Mouse (Mus musculus) G1E-ER4 (cell line): ENCODE results near the gene Olfr16. TPM values are rescaled to one million over a fixed set of nuclear protein-coding genes. Genes with fewer than 3 reads are reported as not detected.

Experiments used
- GATA1 ChIP-seq: IDR thresholded peaks from one replicate; pipeline ENCODE4 v1.8.0; 2012; ENCODE audit warnings: low read length, inconsistent platforms
- polyA plus RNA-seq: library from polyadenylated mRNA; stranded (reverse); fragments of >175 nt; gene quantifications from 2 replicates; pipeline ENCODE4 v1.2.3, GENCODE M21; 2012

Gene Olfr16
- polyA plus RNA-seq, result not detected in 2 replicates

GRCm38 (mm10) chr1:172950160-172950559, at the start of gene Olfr16:
TSS of gene Olfr16 (plus strand) at chr1:172950409.
- TF ChIP-seq GATA1, result no peak

GRCm38 (mm10) chr1:172903313-172903712, 46.9 kb upstream of the Olfr16 start:
- TF ChIP-seq GATA1, result no peak

- no peak for TF ChIP-seq GATA1
Observed at GRCm38 (mm10) chr1:172917115-172917514, 33.1 kb upstream of the Olfr16 start.

- TF ChIP-seq GATA1, result no peak
Observed at GRCm38 (mm10) chr1:172918450-172918849, 31.8 kb upstream of the Olfr16 start.

GRCm38 (mm10) chr1:172932197-172932596, 18.0 kb upstream of the Olfr16 start:
- no peak for TF ChIP-seq GATA1

GRCm38 (mm10) chr1:172951171-172951720, 1.0 kb downstream of the Olfr16 start:
- no peak for TF ChIP-seq GATA1

- TF ChIP-seq GATA1, result no peak
Observed at GRCm38 (mm10) chr1:172955376-172955775, 5.2 kb downstream of the Olfr16 start.

- no peak for TF ChIP-seq GATA1
Observed at GRCm38 (mm10) chr1:172960452-172960851, 10.2 kb downstream of the Olfr16 start.

GRCm38 (mm10) chr1:172989794-172990634, 39.8 kb downstream of the Olfr16 start:
- no peak for TF ChIP-seq GATA1

GRCm38 (mm10) chr1:172990635-172991009, 40.4 kb downstream of the Olfr16 start:
- TF ChIP-seq GATA1, result no peak

Other genes with a start within 250 kb of the Olfr16 start
- not detected in 2 replicates for gene Apcs, start 55.4 kb upstream of the Olfr16 start, polyA plus RNA-seq
- gene Olfr1408, start 187.0 kb downstream of the Olfr16 start, polyA plus RNA-seq, result not detected in 2 replicates
- gene Olfr1406, start 240.2 kb downstream of the Olfr16 start, polyA plus RNA-seq, result not detected in 2 replicates
- not detected in 2 replicates for gene Olfr218, start 247.4 kb downstream of the Olfr16 start, polyA plus RNA-seq